Comparison of ENCODE assay signal across 16 mouse cellular contexts in the genomic region with DNA sequence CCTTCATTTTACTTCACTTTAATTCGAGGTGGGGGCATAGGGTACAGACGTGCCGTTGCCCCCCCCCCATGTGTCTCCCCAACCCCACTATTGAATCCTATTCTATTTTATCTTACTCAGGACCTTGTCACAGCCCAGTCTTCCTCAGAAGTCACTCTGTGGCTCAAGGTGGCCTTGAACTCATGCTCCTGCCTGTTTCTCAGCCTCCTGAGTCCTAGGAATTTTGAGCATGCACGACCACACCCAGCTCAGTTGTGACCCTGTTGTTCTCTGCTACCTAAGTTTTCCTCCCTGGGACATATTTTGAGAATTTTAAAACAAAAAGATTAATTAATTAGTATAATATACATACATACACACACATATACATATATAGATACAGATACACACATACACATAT. TPM values are rescaled to one million over a fixed set of nuclear protein-coding genes. Genes with fewer than 3 reads are reported as not detected.
"Had no signal": no experiment of that assay in that cellular context is flagged by ENCODE, and none has a peak within 500 bp of the region (broad histone marks: within the 10 kb centered on the region; RNA-seq: fewer than 3 reads in every experiment).

No protein-coding gene starts in this region.

- DNase-seq: cerebellum, adult 9-11 months; cerebellum, postnatal 36 days; embryo, embryonic 11 days; forebrain, postnatal 0 days; gastrocnemius, adult 2 months; gastrocnemius, postnatal 10 days; gastrocnemius, postnatal 14 days; gastrocnemius, postnatal 25 days; gastrocnemius, postnatal 36 days; heart, adult 11 months; heart, adult 18-20 months; heart, adult 2 months had no signal

RNA-seq across cellular contexts. Expression of gene Srrm3, which starts 3.0 kb away (rescaled TPM):
- total RNA-seq: common myeloid progenitor, adult 5-6 weeks; gastrocnemius, adult 18-20 months; gastrocnemius, adult 2 months; gastrocnemius, postnatal 14 days; gastrocnemius, postnatal 36 days; granulocyte monocyte progenitor cell, adult 5-6 weeks; heart, adult 18-20 months; heart, adult 2 months; heart, adult 8-10 months had no signal

RNA-seq across cellular contexts. Expression of gene Styxl1, which starts 25.5 kb away (rescaled TPM):
- total RNA-seq: common myeloid progenitor, adult 5-6 weeks; gastrocnemius, adult 18-20 months; gastrocnemius, adult 2 months; gastrocnemius, postnatal 10 days; gastrocnemius, postnatal 14 days; gastrocnemius, postnatal 25 days; gastrocnemius, postnatal 36 days; heart, adult 18-20 months; heart, adult 2 months; heart, adult 8-10 months had no signal
